Mouse (Mus musculus) hindbrain, embryonic 16.5 days (tissue): ENCODE data around the gene Zfp142. TPM values are rescaled to one million over a fixed set of nuclear protein-coding genes. Genes with fewer than 3 reads are reported as not detected.
A peak's percentile ranks its signal among the peaks of the same experiment; 100 is the strongest.

Experiments used
- ATAC-seq: fragments of 200-750 bp; cut with Nextera tagmentation; 2 replicates; pipeline ENCODE4 v1.8.0; 2017; ENCODE audit warnings: moderate TSS enrichment, moderate library complexity
- H3K27ac ChIP-seq: fragments of 300-500 bp; sonication (generic); 2 replicates; pipeline ENCODE4 v1.5.1; 2014; ENCODE audit warnings: low read depth, mild to moderate bottlenecking, control low read depth, low read length, moderate library complexity
- H3K27me3 ChIP-seq: fragments of 300-500 bp; sonication (generic); replicated peaks from 2 replicates; pipeline ENCODE4 v1.6.1; 2014; ENCODE audit warnings: low read length; ENCODE audit not compliant: control insufficient read depth, insufficient read depth
- H3K36me3 ChIP-seq: fragments of 300-500 bp; sonication (generic); 2 replicates; pipeline ENCODE4 v1.6.1; 2014; ENCODE audit warnings: mild to moderate bottlenecking, low read length, moderate library complexity, mixed read lengths; ENCODE audit not compliant: control insufficient read depth, insufficient read depth
- H3K4me1 ChIP-seq: fragments of 300-500 bp; sonication (generic); 2 replicates; pipeline ENCODE4 v1.6.1; 2014; ENCODE audit warnings: low read depth, low read length; ENCODE audit not compliant: control insufficient read depth, insufficient read depth
- H3K4me2 ChIP-seq: fragments of 300-500 bp; sonication (generic); 2 replicates; pipeline ENCODE4 v1.6.1; 2014; ENCODE audit warnings: mild to moderate bottlenecking, low read length, control low read depth, moderate library complexity
- H3K4me3 ChIP-seq: fragments of 300-500 bp; sonication (generic); 2 replicates; pipeline ENCODE4 v1.5.1; 2014; ENCODE audit warnings: mild to moderate bottlenecking, low read length, control low read depth, moderate library complexity
- H3K9ac ChIP-seq: fragments of 300-500 bp; sonication (generic); 2 replicates; pipeline ENCODE4 v1.6.1; 2014; ENCODE audit warnings: low read depth, mild to moderate bottlenecking, control low read depth, low read length, moderate library complexity
- H3K9me3 ChIP-seq: fragments of 300-500 bp; sonication (generic); 2 replicates; pipeline ENCODE4 v1.6.1; 2014; ENCODE audit warnings: mild to moderate bottlenecking, low read length, moderate library complexity; ENCODE audit not compliant: control insufficient read depth
- WGBS: fragments of 180-500 bp; shearing (Covaris S2); extraction: QIAGEN DNeasy Blood & Tissue Kit; methylation state at CpG from one replicate; pipeline ENCODE4 v1.1.7; 2014; 5-methylcytosine and 5-hydroxymethylcytosine counted together
- polyA plus RNA-seq: library from polyadenylated mRNA; unstranded; fragments of >200 nt; fragmentation: Nextera tagmentation; extraction: Ambion mirVana; gene quantifications from 2 replicates; pipeline ENCODE4 v1.2.1, GENCODE M21; 2015

Zfp142 gene
- polyA plus RNA-seq, 1 experiment from 2014 or later, result 6.8 TPM

- ATAC-seq, result no peak; the same call in 1 of the 2 replicates
- WGBS, result under 1% methylated on average over 24 of the region's 24 CpGs
Observed at GRCm38 (mm10) chr1:74587233-74587772, 743 bp downstream of the Zfp142 start.

DNA sequence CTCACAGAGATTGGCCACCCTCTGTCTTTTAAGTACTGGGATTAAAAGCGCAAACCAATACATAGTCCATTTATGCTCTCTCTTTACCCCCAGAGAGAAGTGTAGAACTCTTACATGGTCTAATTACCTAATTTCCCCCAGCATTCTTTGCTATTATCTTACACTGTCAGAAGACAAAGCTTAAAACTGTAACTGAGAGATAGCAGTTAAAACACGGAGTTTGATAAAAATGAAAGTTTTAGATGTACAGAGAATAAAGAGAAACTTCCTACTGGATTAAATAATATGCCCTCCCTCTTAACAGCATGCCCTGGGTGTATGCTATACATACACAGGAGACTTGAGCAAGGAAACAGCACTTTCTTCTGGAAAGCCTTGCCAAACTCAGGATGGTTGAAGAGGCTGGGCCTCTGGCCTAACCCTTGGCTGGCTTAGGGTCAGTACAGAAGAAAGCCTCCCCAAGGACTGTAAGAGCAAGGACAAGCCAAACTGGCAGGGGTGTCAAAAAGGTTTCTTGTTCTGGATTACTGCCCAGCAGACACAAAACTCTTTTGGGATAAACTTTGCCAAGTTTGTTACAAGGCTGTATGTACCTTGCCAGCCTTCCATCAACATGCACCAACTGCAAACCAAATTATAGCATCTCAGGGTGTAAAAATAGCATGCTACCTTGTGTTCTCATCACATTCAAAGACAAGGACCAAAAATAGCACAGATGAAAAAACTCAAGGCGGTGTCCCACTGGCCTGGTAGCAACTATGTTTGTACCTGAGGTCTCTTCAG, 3.2 kb downstream of the Zfp142 start:
- Histone ChIP-seq H3K4me1 (peaks cover 25% of the 10 kb centered on the region), H3K27me3 (no peaks in the 10 kb centered on the region), H3K9ac (no peak overlapping the region), H3K4me3 (no peak overlapping the region), H3K4me2 (no peak overlapping the region), H3K27ac (no peak overlapping the region), H3K9me3 (no peaks in the 10 kb centered on the region), H3K36me3 (peaks cover 3% of the 10 kb centered on the region)
- ATAC-seq, result no peak
- 91% methylated on average over 3 of the region's 3 CpGs for WGBS

More at GRCm38 (mm10) chr1:74587233-74587772, 743 bp downstream of the Zfp142 start:
- Histone ChIP-seq H3K36me3 (peaks cover 20% of the 10 kb centered on the region), H3K4me3 (peak overlapping the region; percentile 92), H3K27me3 (no peaks in the 10 kb centered on the region), H3K27ac (peak overlapping the region; percentile 89), H3K4me2 (peak overlapping the region; percentile 88), H3K9me3 (no peaks in the 10 kb centered on the region), H3K4me1 (peaks cover 25% of the 10 kb centered on the region), H3K9ac (peak overlapping the region; percentile 82)

DNA sequence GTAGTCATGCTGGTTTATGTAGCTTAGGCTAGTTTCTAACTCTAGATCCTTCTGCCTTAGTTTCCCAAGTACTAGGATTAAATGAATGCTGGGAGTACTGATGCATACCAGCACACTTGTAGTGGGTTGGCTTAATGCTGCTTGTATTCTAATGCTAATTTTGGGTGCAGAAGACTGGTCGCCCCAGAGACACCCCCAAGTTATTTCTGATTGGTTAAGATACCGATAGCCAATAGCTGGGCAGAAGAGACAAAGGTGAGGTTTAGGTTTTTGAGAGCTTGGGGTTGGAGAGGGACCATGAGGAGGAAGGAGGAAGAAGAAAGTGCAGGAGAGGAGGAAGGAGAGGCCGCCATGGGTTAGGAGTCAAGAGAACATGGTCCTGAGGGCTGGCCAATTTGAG, 5.4 kb downstream of the Zfp142 start:
- WGBS, result 73% methylated on average over 3 of the region's 3 CpGs

GRCm38 (mm10) chr1:74569739-74570719, 18.0 kb downstream of the Zfp142 start:
- ATAC-seq, result no peak
- 94% methylated on average over 29 of the region's 29 CpGs for WGBS
- H3K9ac ChIP-seq, result no peak overlapping the region

More for the DNA sequence above, 5.4 kb downstream of the Zfp142 start:
- no peaks in the 10 kb centered on the region for H3K9me3 ChIP-seq
- peaks cover 17% of the 10 kb centered on the region for H3K4me1 ChIP-seq
- H3K36me3 ChIP-seq, result peaks cover 15% of the 10 kb centered on the region
- no peak overlapping the region for H3K4me2 ChIP-seq
- H3K27ac ChIP-seq, result no peak overlapping the region
- no peak overlapping the region for H3K4me3 ChIP-seq
- no peak for ATAC-seq
- no peak overlapping the region for H3K9ac ChIP-seq
- H3K27me3 ChIP-seq, result no peaks in the 10 kb centered on the region

DNA sequence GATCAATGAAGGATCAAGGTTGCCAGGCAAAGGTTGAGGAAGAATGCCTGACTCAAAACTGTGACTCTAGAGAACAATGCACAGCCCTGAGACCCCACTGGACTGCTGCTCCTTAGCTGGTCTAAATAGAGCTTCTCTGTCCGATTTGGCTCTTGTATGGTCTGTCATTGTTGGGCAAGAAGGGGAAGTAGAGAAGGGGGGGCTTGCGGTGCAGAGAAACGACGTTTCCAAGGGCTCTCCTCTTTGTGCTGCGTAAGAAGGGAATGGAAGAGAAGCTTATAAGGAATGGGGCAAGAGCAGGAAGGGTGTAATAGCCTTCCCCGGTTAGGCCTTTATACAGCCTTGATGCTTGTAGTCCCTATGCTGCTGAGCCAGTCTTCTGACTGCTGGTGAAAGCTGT, 22.2 kb downstream of the Zfp142 start:
- H3K27ac ChIP-seq, result no peak overlapping the region
- no peak overlapping the region for H3K4me2 ChIP-seq
- peaks cover 52% of the 10 kb centered on the region for H3K36me3 ChIP-seq
- H3K9ac ChIP-seq, result no peak overlapping the region
- H3K9me3 ChIP-seq, result no peaks in the 10 kb centered on the region
- H3K27me3 ChIP-seq, result no peaks in the 10 kb centered on the region
- no peak for ATAC-seq
- H3K4me3 ChIP-seq, result no peak overlapping the region
- H3K4me1 ChIP-seq, result no peaks in the 10 kb centered on the region
- 60% methylated on average over 6 of the region's 6 CpGs for WGBS

More at GRCm38 (mm10) chr1:74569739-74570719, 18.0 kb downstream of the Zfp142 start:
- H3K4me1 ChIP-seq, result no peaks in the 10 kb centered on the region
- no peaks in the 10 kb centered on the region for H3K27me3 ChIP-seq
- peaks cover 64% of the 10 kb centered on the region for H3K36me3 ChIP-seq
- H3K4me3 ChIP-seq, result no peak overlapping the region
- no peaks in the 10 kb centered on the region for H3K9me3 ChIP-seq
- H3K4me2 ChIP-seq, result no peak overlapping the region
- no peak overlapping the region for H3K27ac ChIP-seq

- no peaks in the 10 kb centered on the region for H3K27me3 ChIP-seq
- no peak overlapping the region for H3K4me2 ChIP-seq
- peaks cover 8% of the 10 kb centered on the region for H3K36me3 ChIP-seq
- no peaks in the 10 kb centered on the region for H3K4me1 ChIP-seq
- ATAC-seq, result no peak
- H3K9ac ChIP-seq, result no peak overlapping the region
- H3K27ac ChIP-seq, result no peak overlapping the region
- 87% methylated on average over 5 of the region's 5 CpGs for WGBS
- no peaks in the 10 kb centered on the region for H3K9me3 ChIP-seq
- H3K4me3 ChIP-seq, result no peak overlapping the region
Observed at GRCm38 (mm10) chr1:74559061-74559460, 29.0 kb downstream of the Zfp142 start.

DNA sequence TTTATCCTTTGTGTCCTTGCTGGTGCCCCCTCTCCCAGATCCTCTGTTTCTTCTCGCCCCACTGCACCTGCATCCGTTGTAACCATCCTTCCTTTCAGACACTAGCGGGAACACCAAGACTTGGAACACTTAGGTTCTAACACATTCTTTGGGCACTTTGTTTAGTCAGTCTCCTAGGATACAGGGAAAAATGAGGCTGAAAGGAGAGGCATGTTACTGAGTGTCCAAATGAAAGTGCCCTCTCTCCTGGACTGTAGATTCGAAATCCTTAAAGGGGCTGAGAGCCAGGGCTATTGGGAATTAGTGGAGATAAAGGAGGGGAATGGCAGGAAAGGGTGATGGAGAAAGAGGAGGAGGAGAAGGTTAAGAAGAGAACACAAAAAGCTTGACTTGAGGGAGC, 43.9 kb downstream of the Zfp142 start, which contains the start of gene Usp37:
TSS of gene Usp37 (minus strand) at position 101 of the 400 bp plus-strand sequence.
- H3K4me2 ChIP-seq, result peak within 1 kb of the TSS; percentile 53
- H3K4me1 ChIP-seq, result peaks cover 10% of the 10 kb centered on the region
- WGBS, result 32% methylated on average over 4 of the region's 4 CpGs
- H3K36me3 ChIP-seq, result no peaks in the 10 kb centered on the region
- H3K27me3 ChIP-seq, result no peaks in the 10 kb centered on the region
- no peaks in the 10 kb centered on the region for H3K9me3 ChIP-seq
- H3K27ac ChIP-seq, result no peak within 1 kb of the TSS; the same call in 1 of the 2 replicates
- no peak within 1 kb of the TSS; the same call in 1 of the 2 replicates for H3K9ac ChIP-seq
- no peak for ATAC-seq
- H3K4me3 ChIP-seq, result peak within 1 kb of the TSS; percentile 27

GRCm38 (mm10) chr1:74542451-74542961, 45.5 kb downstream of the Zfp142 start, which contains the start of gene Plcd4:
Gene Plcd4, plus strand, starts transcription at chr1:74542888.
- Histone ChIP-seq H3K9ac (peak within 1 kb of the TSS; percentile 54), H3K4me2 (peak within 1 kb of the TSS; percentile 53), H3K9me3 (no peaks in the 10 kb centered on the region), H3K4me1 (peaks cover 10% of the 10 kb centered on the region), H3K4me3 (peak within 1 kb of the TSS; percentile 27), H3K27ac (peak within 1 kb of the TSS; percentile 68), H3K27me3 (no peaks in the 10 kb centered on the region), H3K36me3 (no peaks in the 10 kb centered on the region)
- WGBS, result 6% methylated on average over 6 of the region's 6 CpGs
- peak; percentile 92 for ATAC-seq
